Mouse (Mus musculus) embryonic fibroblast, embryonic 13.5 days (primary cell): ENCODE measurements around the gene Tnfsf13b. TPM values are rescaled to one million over a fixed set of nuclear protein-coding genes. Genes with fewer than 3 reads are reported as not detected.
A peak's percentile ranks its signal among the peaks of the same experiment; 100 is the strongest.

Experiments
- H3K27ac ChIP-seq: 2 replicates; pipeline ENCODE4 v1.5.1; 2012; ENCODE audit warnings: low read length, control low read depth, inconsistent platforms; ENCODE audit not compliant: insufficient read depth
- H3K4me1 ChIP-seq: 2 replicates; pipeline ENCODE4 v1.6.1; 2011; ENCODE audit warnings: low read length; ENCODE audit not compliant: control insufficient read depth, insufficient read depth
- H3K4me3 ChIP-seq: 2 replicates; pipeline ENCODE4 v1.5.1; 2011; ENCODE audit warnings: mild to moderate bottlenecking, control low read depth, low read length; ENCODE audit not compliant: insufficient read depth
- CTCF ChIP-seq: IDR thresholded peaks from 2 replicates; pipeline ENCODE4 v1.5.1; 2011; ENCODE audit warnings: mild to moderate bottlenecking, control low read depth, low read length, moderate library complexity, borderline replicate concordance; ENCODE audit not compliant: insufficient read depth
- POLR2A ChIP-seq: IDR thresholded peaks from 2 replicates; pipeline ENCODE4 v1.6.1; 2011; ENCODE audit warnings: low read depth, mild to moderate bottlenecking, control low read depth, low read length, moderate library complexity
- polyA plus RNA-seq: library from polyadenylated mRNA; stranded (reverse); fragments of >200 nt; gene quantifications from 2 replicates; pipeline ENCODE4 v1.2.4, GENCODE M21; 2011; ENCODE audit warnings: low read depth; ENCODE audit not compliant: missing spikeins, insufficient read length

The Tnfsf13b gene
- polyA plus RNA-seq, 1 experiment: 0.32 TPM

- Histone ChIP-seq H3K4me1 (no peaks in the 10 kb centered on the region), H3K4me3 (no peak overlapping the region)
- TF ChIP-seq POLR2A (no peak), CTCF (peak; percentile 26; the same call in 1 of the 2 replicates)
Observed at GRCm38 (mm10) chr8:10043842-10044510, 37.7 kb downstream of the Tnfsf13b start.

DNA sequence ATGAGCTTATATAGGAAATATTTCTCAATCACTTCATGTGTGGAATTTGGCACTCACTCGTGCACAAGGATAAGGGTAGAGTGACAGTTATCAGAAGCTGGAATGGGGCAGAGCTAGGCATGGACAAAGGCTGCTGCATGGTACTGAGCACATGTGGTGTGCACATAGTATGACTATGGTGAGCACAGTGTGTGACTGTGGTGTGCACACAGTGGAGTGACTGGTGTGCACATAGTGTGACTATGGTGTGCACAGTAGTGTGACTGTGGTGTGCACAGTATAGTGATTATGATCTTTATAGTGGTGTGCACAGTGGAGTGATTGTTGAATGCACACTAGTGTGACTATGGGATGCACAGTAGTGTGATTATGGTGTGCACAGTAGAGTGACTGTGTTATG lies 39.5 kb downstream of the Tnfsf13b start:
- Histone ChIP-seq H3K4me3 (no peak overlapping the region), H3K4me1 (no peaks in the 10 kb centered on the region), H3K27ac (no peak overlapping the region)
- TF ChIP-seq POLR2A (no peak), CTCF (no peak)

More at GRCm38 (mm10) chr8:10043842-10044510, 37.7 kb downstream of the Tnfsf13b start:
- no peak overlapping the region for H3K27ac ChIP-seq

DNA sequence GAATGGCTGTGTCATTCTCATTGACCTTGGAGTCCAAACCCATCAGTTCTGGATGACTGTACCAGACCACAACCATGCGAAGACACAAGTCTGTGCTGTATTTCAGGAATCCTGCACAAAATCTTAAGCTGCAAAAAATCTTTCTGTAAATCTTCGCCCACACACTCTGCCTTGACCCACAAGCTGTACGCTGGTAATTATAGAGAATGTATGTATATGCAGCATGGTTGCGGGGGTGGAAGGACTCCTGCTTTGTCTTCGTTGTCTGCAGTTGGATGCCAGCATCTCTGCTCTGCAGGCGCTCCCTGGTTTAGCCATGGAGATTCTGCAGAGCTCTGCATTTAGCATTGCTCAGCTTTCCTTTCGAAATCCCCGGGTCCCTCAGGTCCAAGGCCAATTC lies 42.9 kb downstream of the Tnfsf13b start:
- Histone ChIP-seq H3K27ac (no peak overlapping the region), H3K4me1 (no peaks in the 10 kb centered on the region), H3K4me3 (no peak overlapping the region)
- TF ChIP-seq CTCF (no peak), POLR2A (no peak)

DNA sequence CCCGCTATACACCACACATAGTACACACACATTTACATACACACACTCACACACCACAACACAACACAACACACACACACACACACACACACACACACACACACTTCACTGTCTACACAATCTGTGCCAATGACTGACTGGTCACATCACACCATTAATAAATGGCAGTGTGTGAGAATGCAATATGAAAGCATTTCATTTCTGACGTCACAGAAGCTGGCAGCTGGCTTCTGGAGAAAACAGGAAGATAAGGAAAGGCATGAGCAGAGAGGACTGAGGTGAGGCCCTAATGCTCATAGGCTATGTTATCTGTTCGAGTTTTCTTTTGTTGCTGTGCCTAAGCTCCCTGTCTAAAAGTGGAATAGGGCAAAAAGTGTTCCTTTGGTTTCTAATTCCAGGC lies 45.3 kb downstream of the Tnfsf13b start:
- H3K4me1 ChIP-seq: no peaks in the 10 kb centered on the region
- no peak overlapping the region for H3K27ac ChIP-seq
- TF ChIP-seq CTCF: no peak
- TF ChIP-seq POLR2A: no peak
- H3K4me3 ChIP-seq: no peak overlapping the region

GRCm38 (mm10) chr8:10053571-10053990 lies 47.3 kb downstream of the Tnfsf13b start:
- TF ChIP-seq POLR2A (no peak), CTCF (no peak)
- Histone ChIP-seq H3K4me3 (no peak overlapping the region), H3K4me1 (no peaks in the 10 kb centered on the region), H3K27ac (no peak overlapping the region)

- Histone ChIP-seq H3K27ac (no peak overlapping the region), H3K4me3 (no peak overlapping the region), H3K4me1 (no peaks in the 10 kb centered on the region)
- no peak for TF ChIP-seq POLR2A
- TF ChIP-seq CTCF: no peak
Observed at GRCm38 (mm10) chr8:10061001-10061400, 54.7 kb downstream of the Tnfsf13b start.

DNA sequence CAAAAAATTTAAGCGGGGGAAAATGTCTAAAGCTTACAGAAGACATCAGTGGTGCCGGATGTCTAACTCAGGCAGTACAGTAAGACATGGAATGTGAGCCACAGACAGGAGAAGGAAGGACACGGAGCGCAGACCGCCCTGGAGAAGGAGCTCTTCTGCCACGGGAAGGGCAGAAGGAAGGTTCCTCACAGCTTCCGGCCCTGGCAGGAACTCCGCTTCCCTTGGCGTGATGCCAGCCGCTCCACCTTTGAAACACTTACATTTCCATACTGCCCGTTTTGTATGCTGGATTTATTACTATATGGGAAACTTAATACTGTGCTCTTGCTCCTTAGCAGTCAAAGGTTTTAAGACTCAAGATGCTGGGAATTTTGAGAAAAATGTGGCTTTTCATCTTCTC lies 60.6 kb downstream of the Tnfsf13b start:
- Histone ChIP-seq H3K4me3 (no peak overlapping the region), H3K27ac (no peak overlapping the region), H3K4me1 (no peaks in the 10 kb centered on the region)
- no peak for TF ChIP-seq CTCF
- no peak for TF ChIP-seq POLR2A

GRCm38 (mm10) chr8:10067775-10068174 lies 61.5 kb downstream of the Tnfsf13b start:
- H3K4me1 ChIP-seq: no peaks in the 10 kb centered on the region
- H3K4me3 ChIP-seq: no peak overlapping the region
- H3K27ac ChIP-seq: no peak overlapping the region
- TF ChIP-seq POLR2A (no peak), CTCF (no peak)

DNA sequence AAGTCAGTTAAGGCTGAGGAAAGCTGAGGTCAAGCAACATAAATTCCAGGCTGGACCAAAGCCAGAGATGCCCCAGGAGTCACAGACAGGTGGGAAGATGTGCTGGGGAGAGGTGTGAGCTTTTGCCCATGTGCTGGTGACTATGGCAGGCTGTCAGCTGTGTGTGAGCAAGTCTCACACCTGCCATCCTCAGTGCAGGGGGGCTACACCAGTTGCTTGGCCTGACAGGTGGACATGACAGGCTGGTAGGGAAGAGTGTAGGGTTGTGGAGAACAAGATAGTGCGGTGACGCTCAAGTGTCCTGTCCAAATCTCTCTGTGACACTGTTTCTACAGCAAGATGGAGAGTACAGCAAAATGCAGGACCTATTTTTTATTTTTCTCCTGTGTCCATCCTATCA lies 66.1 kb downstream of the Tnfsf13b start:
- Histone ChIP-seq H3K27ac (no peak overlapping the region), H3K4me1 (no peaks in the 10 kb centered on the region), H3K4me3 (no peak overlapping the region)
- no peak for TF ChIP-seq POLR2A
- no peak for TF ChIP-seq CTCF

Other genes with a start within 250 kb of the Tnfsf13b start
- gene Fam155a, start 235.3 kb upstream of the Tnfsf13b start, polyA plus RNA-seq: 0.19 TPM in 1 of 2 replicates, not detected in the other
- not detected in 2 replicates for gene Gm10217, start 142.2 kb upstream of the Tnfsf13b start, polyA plus RNA-seq
- gene Lig4, start 28.8 kb upstream of the Tnfsf13b start, polyA plus RNA-seq: 8.0 and 10.5 TPM in 2 replicates
- gene Abhd13, start 28.8 kb upstream of the Tnfsf13b start, polyA plus RNA-seq: 19.3 and 22.8 TPM in 2 replicates
- gene Myo16, start 147.4 kb downstream of the Tnfsf13b start, polyA plus RNA-seq: 0.12 TPM in 2 replicates